Mouse (Mus musculus): Measurements from ENCODE around the gene Kit. TPM values are rescaled to one million over a fixed set of nuclear protein-coding genes. Genes with fewer than 3 reads are reported as not detected.
A peak's percentile ranks its signal among the peaks of the same experiment; 100 is the strongest.

Gene Kit
- polyA plus RNA-seq, 1 experiment from 2014 or later, result 11.2 TPM

DNA sequence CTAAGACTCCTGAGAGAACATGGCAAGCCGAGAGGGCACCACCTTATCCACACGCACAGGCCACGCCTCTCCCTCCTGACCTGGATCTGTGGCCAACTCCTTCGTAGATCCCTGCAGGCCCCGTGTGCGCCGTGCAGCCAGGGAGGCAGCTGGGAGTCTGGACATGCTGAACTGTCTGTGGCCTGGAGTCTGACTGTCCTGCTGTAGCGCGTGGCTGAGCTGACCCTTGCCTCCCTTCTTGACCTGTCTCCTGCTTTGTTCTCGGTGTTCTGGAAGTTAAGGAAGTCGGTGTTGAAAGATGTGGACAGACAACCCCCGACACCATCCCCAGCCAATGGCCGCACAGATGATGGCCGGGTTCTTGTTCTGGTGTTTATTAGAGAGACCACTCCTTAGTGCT, 21.5 kb downstream of the Kit start:
- Histone ChIP-seq H3K36me3 (ENCODE audit: control insufficient read depth, insufficient read depth, low read length) (no peaks in the 10 kb centered on the region), H3K4me1 (ENCODE audit: control insufficient read depth, insufficient read depth, low read length) (peaks cover 10% of the 10 kb centered on the region), H3K4me3 (ENCODE audit: low read depth, low read length) (no peak overlapping the region), H3K4me2 (peak overlapping the region; percentile 36), H3K27ac (ENCODE audit: low read depth, low read length) (no peak overlapping the region), H3K9me3 (replicated peaks; ENCODE audit: control insufficient read depth, low read length) (no peaks in the 10 kb centered on the region), H3K27me3 (ENCODE audit: control insufficient read depth, insufficient read depth, low read length) (no peaks in the 10 kb centered on the region), H3K9ac (ENCODE audit: low read depth, low read length) (no peak overlapping the region)
- ATAC-seq (replicated peaks; ENCODE audit: insufficient number of reproducible peaks, low FRiP score, low TSS enrichment), result 0 out of 2 replicates have a peak, but pooled peaks have one; percentile 26
- WGBS (ENCODE audit: insufficient replicate concordance), result 22% methylated on average over 14 of the region's 14 CpGs

DNA sequence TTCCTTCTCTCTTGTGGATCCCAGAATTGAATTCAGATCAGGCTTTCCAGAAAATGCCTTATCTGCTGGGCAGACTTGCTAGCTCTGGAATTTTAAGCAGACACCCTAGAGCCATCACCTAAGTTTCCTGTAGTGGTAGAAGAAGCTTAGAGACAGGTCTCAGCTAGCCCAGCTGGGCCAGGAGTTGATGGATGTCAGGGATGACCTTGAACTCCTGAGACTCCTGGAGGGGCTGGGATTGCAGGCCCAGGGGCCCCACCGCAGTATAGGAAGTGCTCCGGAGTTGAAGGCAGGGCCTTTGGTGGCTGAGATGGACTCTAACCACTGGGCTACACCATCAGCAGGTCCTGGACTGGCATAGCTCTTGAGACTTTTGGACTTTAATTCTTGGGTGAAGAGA, 22.6 kb downstream of the Kit start:
- Histone ChIP-seq H3K27ac (ENCODE audit: low read depth, low read length) (no peak overlapping the region), H3K9me3 (replicated peaks; ENCODE audit: control insufficient read depth, low read length) (no peaks in the 10 kb centered on the region), H3K4me3 (ENCODE audit: low read depth, low read length) (no peak overlapping the region), H3K9ac (ENCODE audit: low read depth, low read length) (no peak overlapping the region), H3K36me3 (ENCODE audit: control insufficient read depth, insufficient read depth, low read length) (no peaks in the 10 kb centered on the region), H3K4me1 (ENCODE audit: control insufficient read depth, insufficient read depth, low read length) (peaks cover 10% of the 10 kb centered on the region), H3K4me2 (no peak overlapping the region), H3K27me3 (ENCODE audit: control insufficient read depth, insufficient read depth, low read length) (no peaks in the 10 kb centered on the region)
- WGBS (ENCODE audit: insufficient replicate concordance), result 65% methylated on average over 2 of the region's 2 CpGs
- no peak for ATAC-seq (replicated peaks; ENCODE audit: insufficient number of reproducible peaks, low FRiP score, low TSS enrichment)

- Histone ChIP-seq H3K27me3 (ENCODE audit: control insufficient read depth, insufficient read depth, low read length) (no peaks in the 10 kb centered on the region), H3K36me3 (ENCODE audit: control insufficient read depth, insufficient read depth, low read length) (no peaks in the 10 kb centered on the region), H3K4me3 (ENCODE audit: low read depth, low read length) (no peak overlapping the region), H3K9me3 (replicated peaks; ENCODE audit: control insufficient read depth, low read length) (no peaks in the 10 kb centered on the region), H3K4me2 (no peak overlapping the region), H3K27ac (ENCODE audit: low read depth, low read length) (no peak overlapping the region), H3K4me1 (ENCODE audit: control insufficient read depth, insufficient read depth, low read length) (peaks cover 10% of the 10 kb centered on the region), H3K9ac (ENCODE audit: low read depth, low read length) (no peak overlapping the region)
- no peak for ATAC-seq (replicated peaks; ENCODE audit: insufficient number of reproducible peaks, low FRiP score, low TSS enrichment)
- 91% methylated on average over 13 of the region's 13 CpGs for WGBS (ENCODE audit: insufficient replicate concordance)
Measured at GRCm38 (mm10) chr5:75598491-75598890, 23.8 kb downstream of the Kit start.

DNA sequence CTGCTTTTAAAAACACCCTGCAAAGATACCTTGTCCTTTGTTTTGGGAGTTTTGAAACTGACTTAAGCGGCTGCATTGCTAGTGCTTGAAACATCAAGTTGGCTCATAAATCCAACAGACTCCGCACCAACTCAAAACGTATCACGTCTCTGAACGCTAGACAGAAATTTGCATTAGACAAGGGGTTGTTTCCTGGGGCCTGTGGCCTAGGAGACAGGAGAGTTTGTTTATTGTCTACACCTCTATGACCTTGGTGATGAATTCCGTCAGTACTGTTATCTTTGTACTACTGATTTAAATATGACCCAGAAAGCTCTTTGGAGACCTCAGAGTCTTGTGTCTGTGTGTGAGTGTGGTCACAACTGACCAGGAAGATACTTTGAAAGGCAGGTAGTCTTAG, 25.3 kb downstream of the Kit start:
- no peak overlapping the region for H3K9ac ChIP-seq (ENCODE audit: low read depth, low read length)
- no peaks in the 10 kb centered on the region for H3K9me3 ChIP-seq (replicated peaks; ENCODE audit: control insufficient read depth, low read length)
- H3K4me2 ChIP-seq, result no peak overlapping the region
- no peaks in the 10 kb centered on the region for H3K36me3 ChIP-seq (ENCODE audit: control insufficient read depth, insufficient read depth, low read length)
- peaks cover 10% of the 10 kb centered on the region for H3K4me1 ChIP-seq (ENCODE audit: control insufficient read depth, insufficient read depth, low read length)
- H3K27me3 ChIP-seq (ENCODE audit: control insufficient read depth, insufficient read depth, low read length), result no peaks in the 10 kb centered on the region
- ATAC-seq (replicated peaks; ENCODE audit: insufficient number of reproducible peaks, low FRiP score, low TSS enrichment), result no peak
- H3K27ac ChIP-seq (ENCODE audit: low read depth, low read length), result no peak overlapping the region
- 50% methylated on average over 6 of the region's 6 CpGs for WGBS (ENCODE audit: insufficient replicate concordance)
- no peak overlapping the region for H3K4me3 ChIP-seq (ENCODE audit: low read depth, low read length)

- WGBS (ENCODE audit: insufficient replicate concordance), result 68% methylated on average over 9 of the region's 9 CpGs
- H3K9ac ChIP-seq (ENCODE audit: low read depth, low read length), result no peak overlapping the region
Measured at GRCm38 (mm10) chr5:75604238-75604637, 29.5 kb downstream of the Kit start.

DNA sequence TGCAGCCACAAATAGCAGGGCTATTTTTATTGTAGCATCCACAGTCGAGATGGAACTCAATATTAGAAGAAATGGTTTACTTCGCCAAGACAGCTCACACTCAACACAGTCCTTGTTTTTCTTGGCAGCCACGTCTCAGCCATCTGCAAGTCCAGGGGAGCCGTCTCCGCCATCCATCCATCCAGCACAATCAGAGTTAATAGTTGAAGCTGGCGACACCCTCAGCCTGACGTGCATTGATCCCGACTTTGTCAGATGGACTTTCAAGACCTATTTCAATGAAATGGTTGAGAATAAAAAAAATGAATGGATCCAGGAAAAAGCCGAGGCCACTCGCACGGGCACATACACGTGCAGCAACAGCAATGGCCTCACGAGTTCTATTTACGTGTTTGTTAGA, 32.2 kb downstream of the Kit start:
- no peak overlapping the region for H3K4me3 ChIP-seq (ENCODE audit: low read depth, low read length)
- H3K9ac ChIP-seq (ENCODE audit: low read depth, low read length), result no peak overlapping the region
- H3K27me3 ChIP-seq (ENCODE audit: control insufficient read depth, insufficient read depth, low read length), result no peaks in the 10 kb centered on the region
- ATAC-seq (replicated peaks; ENCODE audit: insufficient number of reproducible peaks, low FRiP score, low TSS enrichment), result no peak
- 65% methylated on average over 14 of the region's 14 CpGs for WGBS (ENCODE audit: insufficient replicate concordance)
- peaks cover 18% of the 10 kb centered on the region for H3K4me1 ChIP-seq (ENCODE audit: control insufficient read depth, insufficient read depth, low read length)
- no peaks in the 10 kb centered on the region for H3K9me3 ChIP-seq (replicated peaks; ENCODE audit: control insufficient read depth, low read length)
- H3K27ac ChIP-seq (ENCODE audit: low read depth, low read length), result no peak overlapping the region
- no peak overlapping the region for H3K4me2 ChIP-seq
- no peaks in the 10 kb centered on the region for H3K36me3 ChIP-seq (ENCODE audit: control insufficient read depth, insufficient read depth, low read length)

More at GRCm38 (mm10) chr5:75604238-75604637, 29.5 kb downstream of the Kit start:
- Histone ChIP-seq H3K36me3 (ENCODE audit: control insufficient read depth, insufficient read depth, low read length) (no peaks in the 10 kb centered on the region), H3K27ac (ENCODE audit: low read depth, low read length) (no peak overlapping the region), H3K4me2 (no peak overlapping the region), H3K4me1 (ENCODE audit: control insufficient read depth, insufficient read depth, low read length) (peaks cover 11% of the 10 kb centered on the region), H3K27me3 (ENCODE audit: control insufficient read depth, insufficient read depth, low read length) (no peaks in the 10 kb centered on the region), H3K9me3 (replicated peaks; ENCODE audit: control insufficient read depth, low read length) (no peaks in the 10 kb centered on the region), H3K4me3 (ENCODE audit: low read depth, low read length) (no peak overlapping the region)
- ATAC-seq (replicated peaks; ENCODE audit: insufficient number of reproducible peaks, low FRiP score, low TSS enrichment), result no peak

GRCm38 (mm10) chr5:75607971-75608370, 33.3 kb downstream of the Kit start:
- H3K27ac ChIP-seq (ENCODE audit: low read depth, low read length), result no peak overlapping the region
- peak overlapping the region; percentile 36 for H3K4me2 ChIP-seq
- H3K9ac ChIP-seq (ENCODE audit: low read depth, low read length), result no peak overlapping the region
- H3K27me3 ChIP-seq (ENCODE audit: control insufficient read depth, insufficient read depth, low read length), result no peaks in the 10 kb centered on the region
- 14% methylated on average over 12 of the region's 12 CpGs for WGBS (ENCODE audit: insufficient replicate concordance)
- H3K9me3 ChIP-seq (replicated peaks; ENCODE audit: control insufficient read depth, low read length), result no peaks in the 10 kb centered on the region
- ATAC-seq (replicated peaks; ENCODE audit: insufficient number of reproducible peaks, low FRiP score, low TSS enrichment), result no peak
- no peak overlapping the region for H3K4me3 ChIP-seq (ENCODE audit: low read depth, low read length)
- no peaks in the 10 kb centered on the region for H3K36me3 ChIP-seq (ENCODE audit: control insufficient read depth, insufficient read depth, low read length)
- H3K4me1 ChIP-seq (ENCODE audit: control insufficient read depth, insufficient read depth, low read length), result peaks cover 18% of the 10 kb centered on the region

GRCm38 (mm10) chr5:75612380-75612779, 37.7 kb downstream of the Kit start:
- no peak overlapping the region for H3K27ac ChIP-seq (ENCODE audit: low read depth, low read length)
- H3K4me1 ChIP-seq (ENCODE audit: control insufficient read depth, insufficient read depth, low read length), result peaks cover 18% of the 10 kb centered on the region
- no peak overlapping the region for H3K4me2 ChIP-seq
- no peak for ATAC-seq (replicated peaks; ENCODE audit: insufficient number of reproducible peaks, low FRiP score, low TSS enrichment)
- H3K9ac ChIP-seq (ENCODE audit: low read depth, low read length), result no peak overlapping the region
- WGBS (ENCODE audit: insufficient replicate concordance), result 76% methylated on average over 1 of the region's 1 CpGs
- no peaks in the 10 kb centered on the region for H3K27me3 ChIP-seq (ENCODE audit: control insufficient read depth, insufficient read depth, low read length)
- no peaks in the 10 kb centered on the region for H3K9me3 ChIP-seq (replicated peaks; ENCODE audit: control insufficient read depth, low read length)
- no peaks in the 10 kb centered on the region for H3K36me3 ChIP-seq (ENCODE audit: control insufficient read depth, insufficient read depth, low read length)
- no peak overlapping the region for H3K4me3 ChIP-seq (ENCODE audit: low read depth, low read length)

- Histone ChIP-seq H3K4me2 (no peak overlapping the region), H3K36me3 (ENCODE audit: control insufficient read depth, insufficient read depth, low read length) (no peaks in the 10 kb centered on the region), H3K27me3 (ENCODE audit: control insufficient read depth, insufficient read depth, low read length) (no peaks in the 10 kb centered on the region), H3K4me3 (ENCODE audit: low read depth, low read length) (no peak overlapping the region), H3K9me3 (replicated peaks; ENCODE audit: control insufficient read depth, low read length) (no peaks in the 10 kb centered on the region), H3K27ac (ENCODE audit: low read depth, low read length) (no peak overlapping the region), H3K9ac (ENCODE audit: low read depth, low read length) (no peak overlapping the region), H3K4me1 (ENCODE audit: control insufficient read depth, insufficient read depth, low read length) (peaks cover 15% of the 10 kb centered on the region)
- no peak for ATAC-seq (replicated peaks; ENCODE audit: insufficient number of reproducible peaks, low FRiP score, low TSS enrichment)
- 85% methylated on average over 4 of the region's 4 CpGs for WGBS (ENCODE audit: insufficient replicate concordance)
Measured at GRCm38 (mm10) chr5:75612926-75613325, 38.2 kb downstream of the Kit start.

All from heart, embryonic 11.5 days (tissue).